Mouse (Mus musculus): ENCODE measurements around the gene Rps19.
"Not testable (repeated sequence)": the region's sequence is repeated elsewhere in the genome, so short reads cannot be mapped to it uniquely, and the experiment has no call there.

Gene Rps19

DNA sequence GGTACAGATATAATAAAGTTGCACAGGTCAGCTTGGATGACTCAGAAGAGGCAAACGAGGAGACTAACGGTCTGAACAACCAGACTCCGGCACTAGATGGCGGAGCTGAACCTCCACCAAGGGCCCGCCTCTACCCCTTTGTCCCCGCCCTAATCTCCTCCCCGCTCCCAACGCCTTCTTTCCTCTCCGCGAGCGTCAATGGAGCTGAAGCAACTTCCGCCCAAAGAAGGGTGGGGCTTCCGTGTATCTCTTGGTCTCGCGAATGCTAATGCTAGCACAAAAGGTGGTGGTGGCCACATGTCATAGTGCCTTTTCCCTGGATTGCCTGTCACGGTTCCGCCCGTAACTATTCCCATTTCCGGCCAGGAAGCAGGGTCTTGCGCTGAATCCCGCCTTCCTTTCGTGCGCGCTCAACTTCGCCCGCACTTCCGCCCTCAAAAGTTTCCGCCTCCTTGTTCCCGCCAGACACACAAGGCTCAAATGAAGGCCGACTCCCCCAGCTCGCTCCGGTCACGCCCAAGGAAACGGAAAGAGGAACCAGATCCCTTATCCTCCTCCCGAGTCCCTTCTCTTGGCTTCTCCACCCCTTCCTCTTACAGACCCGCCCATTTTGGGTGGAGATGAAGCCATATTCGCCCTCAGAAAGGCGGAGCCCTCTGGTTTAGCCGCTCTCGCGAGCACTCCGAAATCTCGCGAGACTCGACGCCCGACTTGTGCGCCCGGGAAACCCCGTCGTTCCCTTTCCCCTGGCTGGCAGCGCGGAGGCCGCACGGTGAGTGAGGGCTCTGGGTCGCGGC, at the start of gene Rps19:
TSS of gene Rps19 (plus strand) at position 476 of the 797 bp plus-strand sequence.
- peak; percentile 98 for DNase-seq (ENCODE audit: low spot score)

DNA sequence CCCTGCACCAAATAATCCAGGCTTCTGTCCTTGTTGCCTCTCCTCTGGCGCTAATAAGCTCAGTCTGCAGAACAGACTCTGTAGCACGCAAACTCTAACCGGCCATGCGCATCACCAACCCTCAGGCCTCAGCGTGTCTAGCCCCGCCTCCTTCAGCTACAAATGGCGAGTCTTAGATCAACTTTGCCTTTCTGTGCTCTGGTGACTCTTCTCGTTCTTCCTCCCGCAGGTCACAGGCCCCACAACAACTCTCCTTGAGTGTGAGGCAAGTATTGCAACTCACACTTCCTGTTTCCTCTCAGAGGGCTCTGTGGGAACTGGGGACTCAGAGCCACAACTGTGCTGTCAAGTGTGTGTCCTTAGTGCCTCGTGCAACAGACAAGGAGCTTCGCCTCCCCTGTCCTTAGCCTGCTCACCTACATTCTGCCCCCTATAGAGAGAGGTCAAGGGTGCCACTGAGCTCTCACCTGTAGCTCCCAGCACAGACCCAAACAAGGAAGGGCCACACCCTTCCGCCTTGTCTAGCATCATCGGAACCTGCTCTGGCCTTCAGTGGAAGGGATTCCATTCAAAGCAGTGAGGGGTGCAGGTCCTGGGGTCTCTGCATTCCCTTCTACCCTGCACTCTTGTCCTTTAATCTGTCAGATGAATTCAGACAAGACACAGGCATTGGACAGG, 45.3 kb upstream of the Rps19 start:
- peak; percentile 24 for DNase-seq (ENCODE audit: low spot score)

DNA sequence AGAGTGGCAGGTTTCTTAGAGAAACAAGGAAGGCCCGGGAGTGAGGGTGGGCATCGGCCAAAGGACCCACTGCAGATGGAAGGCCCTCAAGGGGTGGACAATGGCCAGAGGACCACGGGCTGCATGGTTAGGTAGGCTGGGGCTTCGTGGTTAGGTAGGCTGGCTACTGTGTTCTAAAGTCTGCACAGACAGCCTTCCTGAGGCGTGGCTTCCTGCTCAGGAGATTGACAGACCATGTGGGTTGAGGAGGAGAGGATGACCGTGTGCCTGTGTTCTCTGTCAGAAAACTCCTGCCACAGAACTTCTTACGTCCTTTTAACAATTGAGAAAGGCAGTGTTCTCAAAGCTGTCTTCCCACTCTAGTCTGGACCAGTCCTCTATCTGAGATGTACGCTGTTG, 44.8 kb upstream of the Rps19 start:
- DNase-seq (ENCODE audit: low spot score): peak; percentile 21

DNA sequence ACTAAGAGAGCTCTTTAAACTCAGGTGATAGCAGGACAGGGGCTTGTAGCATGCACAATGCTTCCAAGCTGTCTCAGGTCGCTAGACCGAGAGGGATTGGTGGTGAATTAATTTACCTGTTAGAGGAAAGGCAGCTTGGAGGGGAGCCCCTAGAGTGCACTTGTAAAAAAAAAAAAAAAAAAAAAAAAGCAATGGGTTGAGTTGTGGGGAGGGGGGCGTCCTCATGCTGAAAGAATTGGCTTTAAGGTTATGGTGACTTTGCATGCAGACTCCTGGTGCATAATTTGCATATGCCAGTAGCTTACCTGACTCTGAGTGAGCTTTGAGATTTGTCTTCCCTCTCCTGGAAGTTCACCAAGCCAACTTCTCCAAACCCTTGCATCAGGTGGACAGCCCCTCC, 43.8 kb upstream of the Rps19 start:
- DNase-seq (ENCODE audit: low spot score): no peak

DNA sequence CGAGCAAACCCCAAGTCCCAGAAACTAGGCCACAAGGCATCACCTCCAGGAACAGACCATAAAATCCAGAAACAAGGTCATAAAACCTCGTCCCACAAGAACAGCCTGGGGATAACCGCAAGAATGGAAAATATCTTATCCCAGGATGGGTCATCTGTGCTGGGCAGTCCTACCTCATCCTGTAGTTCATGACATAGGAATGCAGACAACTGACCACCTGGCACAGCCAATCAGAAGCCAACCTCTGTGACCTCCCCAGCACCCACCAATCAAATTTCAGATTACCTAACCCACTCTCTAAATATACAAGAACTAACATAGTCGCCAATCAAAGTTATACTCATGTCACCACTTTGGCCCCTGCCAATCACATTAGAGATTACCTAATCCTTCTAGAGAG, 43.2 kb upstream of the Rps19 start:
- DNase-seq (ENCODE audit: low spot score): no peak

DNA sequence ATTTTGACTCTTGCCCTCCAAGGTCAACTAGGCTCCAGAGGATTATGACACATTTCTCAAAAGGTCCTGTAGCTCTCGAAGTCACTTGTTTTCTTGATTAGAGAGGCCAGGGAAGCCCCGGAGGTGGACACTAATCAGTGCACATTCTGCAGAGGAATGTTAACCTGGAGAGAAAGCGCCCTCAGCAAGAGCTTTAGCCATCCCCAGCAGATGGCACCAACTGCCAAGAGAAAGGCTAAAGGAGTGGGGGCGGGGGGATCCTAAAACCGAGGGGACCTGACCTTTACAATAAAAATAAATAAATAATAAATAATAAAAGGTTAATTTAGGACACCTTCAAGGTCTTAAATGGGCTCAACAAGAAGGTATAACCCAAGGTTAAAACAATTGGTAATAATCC, 40.0 kb upstream of the Rps19 start:
- no peak for DNase-seq (ENCODE audit: low spot score)

DNA sequence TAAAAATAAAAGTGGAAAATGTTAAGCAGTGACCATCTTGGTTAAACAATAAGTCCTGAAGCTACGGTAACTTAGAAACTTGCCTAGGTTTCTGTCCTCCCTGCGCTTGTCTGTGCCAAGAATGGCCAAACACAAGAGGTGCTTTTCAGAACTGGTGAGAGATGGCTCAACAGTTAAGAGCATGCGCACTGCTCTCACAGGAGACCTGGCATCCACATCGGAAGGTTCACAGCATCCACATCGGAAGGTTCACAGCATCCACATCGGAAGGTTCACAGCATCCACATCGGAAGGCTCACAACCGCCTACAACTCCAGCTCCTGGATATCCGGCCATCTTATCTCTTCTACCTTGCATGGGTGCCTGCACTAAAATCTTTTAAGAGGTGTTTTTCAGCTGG, 39.0 kb upstream of the Rps19 start:
- no peak for DNase-seq (ENCODE audit: low spot score)

DNA sequence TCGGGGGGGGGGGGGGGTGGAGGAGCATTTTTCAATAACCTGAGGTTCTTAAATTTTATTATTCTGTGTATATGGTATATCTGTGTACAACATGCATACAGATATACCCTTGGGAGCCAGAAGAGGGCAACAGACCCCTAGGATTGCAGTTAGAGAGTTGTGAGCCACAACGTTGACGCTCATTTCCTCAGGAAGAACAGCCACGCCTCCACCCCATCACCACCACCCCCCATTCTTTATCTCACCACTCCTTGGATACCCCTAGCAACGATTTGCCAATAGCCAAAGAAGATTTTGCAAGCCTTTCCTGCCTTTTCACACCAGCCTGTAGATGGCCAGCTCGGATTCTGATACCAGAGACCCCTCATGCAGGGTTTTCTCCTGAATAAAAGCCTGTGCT, 38.5 kb upstream of the Rps19 start:
- DNase-seq (ENCODE audit: low spot score): peak; percentile 12

DNA sequence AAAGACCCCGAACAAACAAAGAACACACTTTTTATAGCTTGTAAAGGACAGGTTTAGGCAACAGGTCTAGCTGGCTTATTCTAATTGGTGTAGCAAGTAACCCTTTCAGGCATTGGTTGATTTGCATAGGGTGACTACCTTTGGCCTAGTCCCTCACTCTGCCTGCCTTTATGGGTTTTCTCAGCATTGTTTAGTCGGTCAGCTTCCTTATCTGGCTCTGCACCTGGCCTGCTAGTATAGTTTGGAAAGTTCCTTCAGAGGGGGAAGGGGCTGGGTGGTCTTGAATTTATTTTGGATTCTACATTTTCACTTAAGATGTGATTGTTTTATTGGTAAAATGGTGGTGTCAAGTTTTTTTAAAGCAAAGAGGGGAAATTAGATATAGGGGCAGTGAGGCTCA, 37.6 kb upstream of the Rps19 start:
- not testable (repeated sequence) for DNase-seq (ENCODE audit: low spot score)

DNA sequence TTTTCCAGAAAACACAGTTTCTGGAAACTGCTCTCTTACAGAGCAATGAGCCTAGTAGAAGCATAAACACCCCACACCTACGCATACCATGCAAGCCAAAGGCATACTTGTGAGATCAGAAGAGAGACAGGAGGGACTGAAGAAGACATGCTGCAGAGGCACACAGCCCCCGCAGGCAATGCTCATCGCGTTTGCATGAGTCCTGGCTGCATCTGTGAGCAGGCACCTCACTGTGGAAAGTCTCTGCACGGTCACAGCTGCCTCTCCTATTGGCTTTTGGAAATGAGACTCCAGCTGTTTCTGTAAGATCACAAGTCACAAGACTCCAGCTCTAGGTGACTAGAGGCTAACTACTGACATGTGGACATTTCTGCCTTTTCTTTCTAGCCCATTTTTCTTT, 34.0 kb upstream of the Rps19 start:
- no peak for DNase-seq (ENCODE audit: low spot score)

DNA sequence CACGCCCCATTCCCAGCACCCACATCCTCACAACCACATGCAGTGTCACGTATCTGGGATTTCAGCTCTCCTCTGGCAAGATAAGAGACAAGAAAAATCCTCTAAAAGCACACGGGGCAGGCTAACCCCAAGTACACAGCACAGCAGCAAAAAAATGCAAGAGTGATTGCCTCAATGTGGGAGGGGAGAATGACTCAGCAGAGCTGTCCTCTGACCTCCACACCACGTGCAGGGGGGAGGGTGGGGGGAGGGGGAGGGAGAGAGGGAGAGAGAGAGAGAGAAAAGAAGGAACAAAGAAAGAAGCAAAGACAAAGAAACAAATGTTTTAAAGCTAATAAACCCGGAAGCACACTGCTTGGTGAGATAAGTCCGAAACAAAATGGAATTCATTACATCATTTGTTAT, 33.3 kb upstream of the Rps19 start:
- DNase-seq (ENCODE audit: low spot score): no peak

DNA sequence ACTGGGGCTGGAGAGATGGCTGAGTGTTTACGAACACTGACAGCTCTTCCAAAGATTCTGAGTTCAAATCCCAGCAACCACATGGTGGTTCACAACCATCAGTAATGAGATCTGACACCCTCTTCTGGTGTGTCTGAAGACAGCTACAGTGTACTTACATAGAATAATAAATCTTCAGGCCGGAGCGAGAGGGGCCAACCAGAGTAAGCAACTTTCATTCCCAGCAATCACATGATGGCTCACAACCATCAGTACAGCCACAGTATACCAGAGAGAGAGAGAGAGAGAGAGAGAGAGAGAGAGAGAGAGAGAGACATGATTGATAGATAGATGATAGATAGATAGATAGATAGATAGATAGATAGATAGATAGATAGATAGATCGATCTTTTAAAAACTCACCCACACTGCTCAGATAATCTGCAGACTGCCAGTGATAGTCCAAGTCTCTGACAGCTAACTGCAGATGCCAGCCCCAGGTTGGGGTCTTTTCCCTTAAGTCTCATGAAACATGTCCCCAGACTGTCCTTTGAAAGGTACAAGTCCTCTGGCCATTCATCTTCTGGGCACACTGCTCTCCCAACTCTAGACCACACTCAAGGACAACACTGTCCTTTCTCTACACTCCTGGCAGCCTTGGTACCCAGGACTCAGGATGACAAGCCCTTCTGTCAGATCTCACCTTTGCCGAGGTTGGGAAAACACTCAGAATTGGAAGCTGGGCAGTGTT, 32.4 kb upstream of the Rps19 start:
- no peak for DNase-seq (ENCODE audit: low spot score)

DNA sequence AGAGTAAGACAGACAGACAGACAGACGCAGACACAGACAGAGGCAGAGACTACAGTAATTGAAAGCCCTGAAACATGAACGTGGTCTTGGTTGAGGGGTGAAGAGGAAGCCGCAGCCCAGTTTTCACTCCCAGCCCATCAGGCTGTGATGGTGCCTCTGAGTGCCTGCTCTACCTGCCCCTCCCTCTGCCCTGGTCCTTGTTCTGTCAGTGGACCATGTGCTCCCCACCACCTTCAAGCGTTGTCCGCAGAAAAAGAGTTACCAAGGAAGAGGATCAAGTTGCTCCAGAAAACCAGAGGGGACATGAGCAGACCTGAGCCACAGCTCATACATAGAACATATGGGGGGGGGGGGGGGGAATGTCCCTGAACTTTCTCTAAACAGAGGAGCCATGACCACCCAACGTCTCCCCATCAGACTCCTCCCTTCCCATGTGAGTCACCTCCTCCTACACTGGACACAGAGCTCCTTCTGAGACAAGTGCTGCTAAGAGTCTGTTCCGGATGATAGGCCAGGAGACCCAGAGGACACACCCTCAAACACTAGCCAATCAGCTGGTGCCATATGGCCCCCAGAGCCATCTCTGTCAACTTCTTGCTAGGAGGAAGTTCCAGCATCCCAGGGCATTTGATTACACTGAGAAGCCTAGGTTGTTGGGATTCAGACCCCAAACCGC, 31.5 kb upstream of the Rps19 start:
- no peak for DNase-seq (ENCODE audit: low spot score)

DNA sequence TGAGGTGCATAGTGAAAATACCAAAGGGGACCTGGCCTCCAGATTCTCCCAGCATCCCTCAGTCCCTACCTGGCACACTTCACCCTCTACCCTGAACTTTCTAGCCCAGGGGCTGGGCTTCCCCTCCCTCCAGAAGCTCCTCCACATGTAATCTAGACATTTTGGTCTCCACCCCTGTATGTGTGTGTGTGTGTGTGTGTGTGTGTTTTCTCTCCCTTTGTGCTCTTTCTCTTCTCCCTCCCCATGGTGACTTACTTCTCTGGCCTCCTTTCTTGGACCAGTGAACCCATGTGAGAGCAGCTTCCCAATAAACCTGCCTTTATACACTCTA, 31.0 kb upstream of the Rps19 start:
- DNase-seq (ENCODE audit: low spot score): no peak

DNA sequence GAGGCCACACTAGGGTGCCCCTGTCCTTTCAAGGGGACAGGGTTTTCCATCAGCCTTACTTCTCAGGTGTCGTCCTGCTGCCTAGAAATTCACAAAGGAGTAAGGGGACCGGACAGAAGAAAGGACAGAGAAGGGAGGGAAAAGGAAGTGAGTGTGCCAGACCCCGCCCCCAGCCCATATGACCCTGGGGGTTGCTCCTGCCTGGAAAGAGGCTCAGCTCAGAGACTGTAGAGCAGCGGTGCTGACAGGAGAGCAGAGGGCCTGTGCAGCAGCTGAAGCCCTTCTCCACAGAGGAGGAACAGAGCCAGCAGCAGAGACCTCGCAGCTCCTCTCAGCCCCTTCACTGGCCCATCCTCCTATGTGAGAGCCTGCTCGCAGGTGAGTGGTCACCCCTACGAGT, 30.5 kb upstream of the Rps19 start:
- DNase-seq (ENCODE audit: low spot score): no peak

DNA sequence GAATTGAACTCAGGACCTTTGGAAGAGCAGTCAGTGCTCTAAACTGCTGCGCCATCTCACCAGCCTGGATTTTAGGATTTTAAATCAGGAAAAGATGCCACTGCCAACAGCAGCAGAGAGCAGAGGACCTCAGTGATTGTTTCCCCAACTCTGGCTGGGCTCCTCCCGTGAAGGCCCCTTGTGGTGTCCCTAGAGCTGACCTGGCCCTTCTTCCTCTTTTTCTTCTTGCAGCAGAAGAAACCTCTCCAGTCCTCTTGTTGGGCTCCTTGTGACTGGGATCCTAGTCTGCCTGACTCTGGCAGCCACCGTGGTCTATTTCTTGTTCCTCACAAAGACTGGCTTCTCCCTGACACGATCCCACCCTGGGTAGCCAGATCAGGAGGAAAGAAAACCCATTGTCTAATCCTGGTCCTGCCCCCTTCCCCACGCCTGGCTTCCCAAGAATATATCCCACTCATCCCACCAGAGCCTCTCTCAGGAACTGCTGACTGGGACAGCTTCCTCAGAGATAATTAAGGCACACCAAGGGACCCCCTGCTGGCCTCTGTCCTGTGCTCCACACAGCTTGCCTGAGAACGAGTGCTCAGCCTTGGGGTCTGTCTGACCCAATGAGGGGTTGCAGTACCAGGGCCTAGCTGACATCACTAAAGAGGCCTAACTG, 27.6 kb upstream of the Rps19 start:
- no peak for DNase-seq (ENCODE audit: low spot score)

DNA sequence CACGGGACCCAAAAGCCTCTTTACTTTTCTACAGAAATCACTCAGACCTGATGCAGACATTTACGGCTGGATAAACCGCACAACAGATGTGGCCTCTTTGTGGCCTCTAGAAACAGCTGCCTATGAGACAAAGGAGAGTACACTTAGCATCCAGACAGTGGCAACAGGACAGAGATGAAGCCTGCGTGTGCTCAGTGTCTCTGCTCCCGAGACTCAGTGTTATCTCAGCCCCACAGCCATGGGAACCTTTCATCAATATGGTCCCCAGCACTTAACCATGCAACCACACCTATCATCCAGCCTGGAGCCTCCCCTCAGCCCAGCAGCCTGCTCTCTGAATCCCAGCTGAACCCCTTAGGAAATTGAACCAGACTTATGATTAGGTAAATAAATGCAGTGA, 24.9 kb upstream of the Rps19 start:
- no peak for DNase-seq (ENCODE audit: low spot score)

DNA sequence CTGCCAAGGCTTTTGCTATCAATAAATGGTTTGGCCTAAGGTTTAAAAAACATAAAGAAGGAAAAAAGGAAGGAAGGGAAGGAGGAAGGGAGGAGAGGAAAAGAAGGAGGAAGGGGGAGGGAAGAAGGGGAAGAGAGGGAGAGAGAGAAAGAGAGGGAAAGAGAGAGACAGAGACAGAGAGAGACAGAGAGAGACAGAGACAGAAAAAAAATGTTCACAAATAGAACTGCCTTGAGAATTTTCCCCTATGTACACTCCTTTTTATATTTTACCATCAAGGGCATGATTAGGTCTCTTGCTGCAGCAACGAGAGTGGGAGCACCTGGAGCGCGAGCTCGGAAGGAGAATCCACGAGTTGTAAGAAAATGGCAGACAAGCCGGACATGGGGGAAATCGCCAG, 22.3 kb upstream of the Rps19 start, which contains the start of gene Gm9844:
TSS of gene Gm9844 (plus strand) at position 301 of the 400 bp plus-strand sequence.
- DNase-seq (ENCODE audit: low spot score): no peak

DNA sequence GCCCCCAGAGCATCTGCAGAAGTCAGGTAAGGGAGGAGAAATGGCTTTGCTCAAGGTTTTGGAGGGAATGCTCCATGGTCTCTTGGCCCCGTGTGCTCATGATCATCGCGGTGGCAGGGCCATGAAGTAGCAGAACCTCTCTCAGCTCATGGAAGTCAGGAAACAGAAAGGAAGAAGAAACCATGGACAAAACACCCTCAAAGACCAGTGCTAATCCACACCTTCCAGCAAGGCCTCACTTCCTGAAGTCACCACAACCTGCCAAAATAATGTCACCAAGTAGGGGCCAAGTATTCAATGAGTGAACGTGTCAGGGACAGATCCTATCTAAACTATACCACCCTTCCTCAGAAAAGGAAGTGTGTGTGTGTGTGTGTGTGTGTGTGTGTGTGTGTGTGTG, 21.3 kb upstream of the Rps19 start:
- DNase-seq (ENCODE audit: low spot score): no peak

DNA sequence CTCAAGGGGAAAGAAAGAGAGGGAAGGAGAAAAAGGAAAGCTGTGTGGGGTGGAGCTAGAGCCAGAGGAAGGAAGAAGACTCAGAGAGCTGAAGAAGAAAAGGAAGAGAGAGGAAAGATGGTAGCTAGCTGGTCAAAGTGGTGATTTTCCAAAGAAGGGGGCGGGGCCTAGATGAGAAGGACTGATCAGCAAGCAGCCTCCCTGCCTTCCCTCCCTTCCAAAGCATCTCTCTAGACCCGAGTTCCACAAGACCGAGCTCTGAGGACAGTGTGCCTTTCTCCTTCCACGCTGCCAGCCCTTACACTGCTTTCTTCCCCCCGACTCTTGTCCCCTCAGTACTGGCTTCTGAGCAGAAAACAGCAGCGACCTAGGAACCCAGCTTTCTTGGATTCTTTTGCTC, 20.0 kb upstream of the Rps19 start:
- DNase-seq (ENCODE audit: low spot score): no peak

DNA sequence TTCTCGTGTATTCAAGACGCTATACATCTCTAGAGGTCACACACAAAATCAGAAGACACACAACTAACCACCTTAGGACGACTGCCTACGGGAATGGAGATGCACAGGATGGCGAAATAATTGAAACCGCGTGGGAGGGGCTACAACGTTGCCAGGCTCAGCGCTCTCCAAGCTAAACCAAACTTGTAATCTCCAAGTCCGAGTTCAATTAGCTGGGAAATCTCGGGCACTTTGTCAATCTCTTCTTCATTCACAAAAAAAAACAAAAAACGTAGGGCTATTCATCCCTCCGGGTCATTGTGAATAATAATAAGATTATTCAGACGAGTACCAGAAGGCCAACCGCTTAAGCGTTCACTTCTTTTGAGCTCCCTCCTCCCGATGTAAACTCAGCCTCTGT, 15.1 kb upstream of the Rps19 start:
- DNase-seq (ENCODE audit: low spot score): no peak

DNA sequence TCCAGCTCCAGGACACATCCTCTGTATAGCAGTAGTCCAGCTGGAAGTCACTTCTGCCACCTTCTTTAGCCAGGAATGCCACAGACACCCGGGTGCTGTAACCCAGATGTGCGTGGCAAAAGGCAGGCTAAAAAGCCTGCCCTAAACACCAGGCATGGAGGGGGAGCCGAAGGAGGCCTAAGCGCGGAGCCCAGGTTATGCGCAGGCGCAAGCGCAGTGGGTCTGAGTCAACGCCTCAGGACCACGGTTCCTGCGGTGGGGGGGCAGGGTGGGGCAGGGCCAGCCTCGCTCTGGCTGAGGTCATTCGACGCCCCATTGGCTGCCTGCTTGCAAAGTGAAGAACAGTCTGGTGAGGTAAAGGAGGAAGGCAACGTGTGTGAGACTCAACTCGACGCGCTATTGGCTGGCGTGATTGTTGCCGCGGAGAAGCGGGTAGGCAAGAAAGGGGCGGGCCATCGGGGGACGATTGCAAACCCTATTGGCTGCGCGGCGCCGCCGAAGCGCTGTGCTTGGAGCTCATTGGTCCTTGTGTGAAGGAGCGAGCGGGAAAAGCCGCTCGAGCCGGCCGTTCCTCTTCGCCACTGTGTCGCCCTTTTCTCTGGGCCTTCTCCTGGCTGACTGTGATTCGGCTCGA, 14.5 kb upstream of the Rps19 start, which contains the start of the genes Lypd4 and Dmrtc2:
TSS of gene Lypd4 (minus strand) at position 410 of the 634 bp plus-strand sequence.
TSS of gene Dmrtc2 (plus strand) at position 526 of the 634 bp plus-strand sequence.
- DNase-seq (ENCODE audit: low spot score): no peak
